Mouse (Mus musculus) limb, embryonic 10.5 days (tissue): Measurements from ENCODE around the gene Itpr2. TPM values are rescaled to one million over a fixed set of nuclear protein-coding genes. Genes with fewer than 3 reads are reported as not detected.

Experiments used
- DNase-seq: peaks from one replicate; pipeline ENCODE4 v3.0.0-alpha.2; 2017; ENCODE audit warnings: low spot score
- H3K27ac ChIP-seq: fragments of 300-500 bp; sonication (generic); 2 replicates; pipeline ENCODE4 v1.5.1; 2016; ENCODE audit warnings: mild to moderate bottlenecking
- H3K27me3 ChIP-seq: fragments of 300-500 bp; sonication (generic); 2 replicates; pipeline ENCODE4 v1.6.1; 2016; ENCODE audit warnings: low read depth, mild to moderate bottlenecking; ENCODE audit not compliant: poor library complexity, severe bottlenecking
- H3K36me3 ChIP-seq: fragments of 300-500 bp; sonication (generic); 2 replicates; pipeline ENCODE4 v1.6.1; 2016; ENCODE audit warnings: mild to moderate bottlenecking, moderate library complexity
- H3K4me1 ChIP-seq: fragments of 300-500 bp; sonication (generic); 2 replicates; pipeline ENCODE4 v1.6.1; 2016
- H3K4me3 ChIP-seq: fragments of 300-500 bp; sonication (generic); 2 replicates; pipeline ENCODE4 v1.5.1; 2016; ENCODE audit warnings: mild to moderate bottlenecking, moderate library complexity
- H3K9me3 ChIP-seq: fragments of 300-500 bp; sonication (generic); replicated peaks from 2 replicates; pipeline ENCODE4 v1.6.1; 2016; ENCODE audit warnings: mild to moderate bottlenecking
- WGBS: fragments of 180-500 bp; shearing (Covaris S2); methylation state at CpG from one replicate; pipeline ENCODE4 v1.1.7; 2016; 5-methylcytosine and 5-hydroxymethylcytosine counted together
- polyA plus RNA-seq: library from polyadenylated mRNA; unstranded; fragments of >200 nt; fragmentation: Nextera tagmentation; extraction: Ambion mirVana; gene quantifications from 2 replicates; pipeline ENCODE4 v1.2.1, GENCODE M21; 2016

Gene Itpr2
- polyA plus RNA-seq, 1 experiment from 2014 or later, result 3.7 TPM

DNA sequence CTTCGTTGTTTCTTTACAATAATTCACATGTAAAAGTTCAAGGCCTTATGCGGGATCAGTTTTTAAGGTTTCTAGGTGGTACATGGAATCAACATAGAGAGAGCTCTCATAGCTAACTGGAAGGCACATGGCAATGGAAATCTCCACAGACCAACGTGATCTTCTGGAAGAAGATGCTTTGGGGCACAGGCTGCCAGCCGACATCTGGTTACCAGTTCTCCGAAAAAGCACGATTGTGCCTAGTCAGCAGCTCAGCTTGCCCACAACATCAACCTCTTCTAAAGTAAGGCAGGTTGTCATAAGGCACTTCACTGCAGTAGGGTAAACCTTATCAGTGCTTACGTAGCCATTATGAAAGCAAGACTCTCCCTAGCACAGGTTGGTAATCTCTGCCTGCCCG lies 175.4 kb downstream of the Itpr2 start:
- 94% methylated on average over 8 of the region's 8 CpGs for WGBS
- no peaks in the 10 kb centered on the region for H3K36me3 ChIP-seq
- H3K4me1 ChIP-seq, result peaks cover 31% of the 10 kb centered on the region
- no peak overlapping the region for H3K27ac ChIP-seq
- no peaks in the 10 kb centered on the region for H3K9me3 ChIP-seq
- DNase-seq, result no peak
- H3K4me3 ChIP-seq, result no peak overlapping the region
- no peaks in the 10 kb centered on the region for H3K27me3 ChIP-seq

DNA sequence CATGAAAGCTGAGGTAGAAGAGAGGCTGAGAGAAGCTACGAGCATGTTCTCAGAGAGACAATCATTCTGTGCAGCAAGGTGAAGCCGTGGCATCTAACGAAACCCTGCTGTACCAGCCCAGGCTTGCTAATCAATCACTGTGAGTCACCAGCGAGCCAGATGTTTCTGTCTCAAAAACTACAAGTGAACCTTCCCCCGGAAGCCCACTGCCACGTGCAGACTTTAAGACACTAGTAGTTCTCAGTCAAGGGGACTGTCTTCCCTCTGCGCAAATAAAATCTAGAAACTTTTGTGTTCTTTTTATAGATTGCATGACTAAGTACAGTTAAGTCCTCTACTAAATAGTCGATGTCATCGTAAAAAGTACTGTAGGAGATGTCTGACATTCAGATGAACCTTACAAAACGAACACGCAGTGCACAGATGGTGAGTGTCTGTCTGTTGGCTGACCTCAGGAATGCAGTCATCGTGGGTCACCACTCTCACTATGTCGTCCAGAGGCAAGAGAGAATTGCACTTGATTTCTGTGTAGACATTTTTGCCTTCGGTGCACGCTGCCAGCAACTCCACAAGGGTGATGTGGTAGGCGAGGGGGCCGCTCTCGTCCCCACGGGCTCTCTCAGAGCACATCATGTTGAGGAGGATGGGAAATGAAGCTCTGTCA lies 177.3 kb downstream of the Itpr2 start:
- H3K4me1 ChIP-seq, result peaks cover 21% of the 10 kb centered on the region
- DNase-seq, result peak; percentile 42
- no peaks in the 10 kb centered on the region for H3K9me3 ChIP-seq
- H3K4me3 ChIP-seq, result no peak overlapping the region
- no peaks in the 10 kb centered on the region for H3K27me3 ChIP-seq
- H3K27ac ChIP-seq, result no peak overlapping the region
- no peaks in the 10 kb centered on the region for H3K36me3 ChIP-seq
- 58% methylated on average over 19 of the region's 19 CpGs for WGBS

DNA sequence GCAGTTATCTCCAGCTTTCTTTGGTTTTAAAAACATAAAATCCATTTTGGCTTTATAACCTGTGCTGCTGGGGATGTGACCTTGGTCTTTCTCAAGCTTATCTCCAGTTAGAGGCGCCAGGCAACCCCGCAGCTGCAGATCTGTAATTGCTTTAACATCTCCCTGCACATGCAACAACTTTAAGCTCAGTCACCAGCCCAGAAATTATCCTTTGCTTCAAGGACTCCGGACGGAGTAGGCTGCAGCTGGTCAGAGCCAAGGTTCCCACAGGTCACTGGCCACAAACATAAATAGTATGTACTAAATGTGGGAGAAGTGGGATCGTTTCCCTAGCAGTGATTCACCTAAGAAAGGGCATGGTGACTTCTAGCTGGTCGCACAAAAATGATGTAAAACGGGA lies 179.5 kb downstream of the Itpr2 start:
- H3K4me1 ChIP-seq, result peaks cover 24% of the 10 kb centered on the region
- no peaks in the 10 kb centered on the region for H3K9me3 ChIP-seq
- no peaks in the 10 kb centered on the region for H3K27me3 ChIP-seq
- 72% methylated on average over 7 of the region's 7 CpGs for WGBS
- no peak overlapping the region for H3K4me3 ChIP-seq
- H3K36me3 ChIP-seq, result no peaks in the 10 kb centered on the region
- H3K27ac ChIP-seq, result no peak overlapping the region
- DNase-seq, result no peak

DNA sequence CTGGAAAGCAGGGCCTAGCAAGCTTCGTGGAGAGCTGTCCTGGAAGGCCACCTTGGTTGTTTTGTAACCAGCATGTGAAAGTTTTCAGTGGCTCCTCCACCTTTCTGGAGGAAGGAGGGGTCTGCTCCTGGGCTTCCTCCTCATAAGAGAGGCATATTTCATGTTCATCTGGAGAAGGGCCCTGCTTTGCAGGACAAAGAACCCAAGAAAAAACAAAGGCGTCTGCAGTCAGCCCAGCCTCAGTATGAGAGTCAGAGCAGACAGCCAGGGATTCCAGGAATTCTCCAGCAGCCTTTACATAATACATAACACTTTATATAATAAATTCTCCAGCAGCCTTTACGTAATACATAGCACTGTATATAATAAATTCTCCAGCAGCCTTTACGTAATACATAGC lies 180.1 kb downstream of the Itpr2 start:
- H3K9me3 ChIP-seq, result no peaks in the 10 kb centered on the region
- peaks cover 30% of the 10 kb centered on the region for H3K4me1 ChIP-seq
- peak overlapping the region; percentile 42; the same call in 1 of the 2 replicates for H3K27ac ChIP-seq
- no peaks in the 10 kb centered on the region for H3K36me3 ChIP-seq
- DNase-seq, result no peak
- no peaks in the 10 kb centered on the region for H3K27me3 ChIP-seq
- no peak overlapping the region for H3K4me3 ChIP-seq
- WGBS, result 81% methylated on average over 4 of the region's 4 CpGs

DNA sequence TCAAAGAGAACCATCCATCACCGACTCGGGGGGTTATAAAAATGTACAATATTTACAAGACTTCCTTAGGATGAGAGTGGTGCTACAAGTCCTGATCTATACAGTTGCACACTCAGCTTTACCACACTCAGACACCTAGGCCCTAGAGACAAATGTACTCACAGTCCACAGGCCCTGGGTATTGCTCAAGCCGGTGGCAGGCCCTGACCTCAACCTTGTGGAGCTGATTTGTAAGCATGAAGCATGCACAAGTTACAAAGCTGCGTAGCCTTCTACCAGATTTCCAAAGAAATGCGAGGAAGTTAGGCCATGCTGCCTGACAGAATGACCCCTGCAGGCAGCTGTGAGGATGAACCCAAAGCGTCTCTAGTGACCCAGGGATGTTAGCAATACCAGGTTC lies 185.6 kb downstream of the Itpr2 start:
- no peaks in the 10 kb centered on the region for H3K9me3 ChIP-seq
- 80% methylated on average over 6 of the region's 6 CpGs for WGBS
- H3K4me3 ChIP-seq, result no peak overlapping the region

DNA sequence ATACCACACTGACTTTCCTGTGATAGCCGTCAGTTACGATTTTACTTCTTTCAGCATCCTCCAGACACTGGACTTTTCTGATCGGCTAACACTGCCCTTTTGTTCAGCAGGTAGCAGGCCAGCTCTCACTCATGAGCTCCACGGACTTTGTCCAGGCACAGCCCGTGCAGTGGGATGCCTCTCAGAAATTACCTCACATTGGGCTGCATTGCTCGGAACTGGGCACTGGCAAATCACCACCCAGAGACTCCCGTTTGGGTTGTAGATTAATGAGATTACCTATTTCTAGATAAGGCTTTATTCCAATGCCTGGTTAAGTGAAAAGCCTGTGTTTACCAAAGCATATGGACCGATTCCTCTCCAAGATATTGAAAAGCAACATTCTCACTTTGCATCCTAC lies 186.9 kb downstream of the Itpr2 start:
- Histone ChIP-seq H3K4me3 (no peak overlapping the region), H3K36me3 (no peaks in the 10 kb centered on the region), H3K9me3 (no peaks in the 10 kb centered on the region), H3K4me1 (peaks cover 24% of the 10 kb centered on the region), H3K27me3 (no peaks in the 10 kb centered on the region), H3K27ac (no peak overlapping the region)
- WGBS, result 94% methylated on average over 8 of the region's 8 CpGs
- no peak for DNase-seq

More for the DNA sequence above, 185.6 kb downstream of the Itpr2 start:
- no peaks in the 10 kb centered on the region for H3K27me3 ChIP-seq
- DNase-seq, result no peak
- H3K4me1 ChIP-seq, result peaks cover 22% of the 10 kb centered on the region
- H3K27ac ChIP-seq, result no peak overlapping the region
- no peaks in the 10 kb centered on the region for H3K36me3 ChIP-seq

DNA sequence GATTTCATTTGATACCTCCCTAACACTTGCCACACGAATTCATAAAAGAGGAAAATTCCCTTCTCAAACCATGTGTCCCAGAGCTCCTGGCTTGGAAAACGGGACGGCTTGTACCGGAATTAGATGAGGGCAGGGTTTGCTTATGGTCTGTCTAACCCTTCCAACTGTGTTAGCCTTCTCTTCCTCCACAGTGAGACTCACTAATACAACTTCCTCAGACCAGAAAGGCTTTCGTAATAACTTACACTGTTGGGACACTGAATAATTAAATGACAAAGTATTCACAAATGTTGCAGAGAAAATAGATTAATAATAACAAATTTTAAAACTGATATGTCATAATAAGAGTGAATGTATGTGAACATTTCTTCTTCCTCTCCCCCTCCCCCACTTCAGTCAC lies 187.7 kb downstream of the Itpr2 start:
- Histone ChIP-seq H3K36me3 (no peaks in the 10 kb centered on the region), H3K27ac (no peak overlapping the region)
- 92% methylated on average over 5 of the region's 5 CpGs for WGBS

DNA sequence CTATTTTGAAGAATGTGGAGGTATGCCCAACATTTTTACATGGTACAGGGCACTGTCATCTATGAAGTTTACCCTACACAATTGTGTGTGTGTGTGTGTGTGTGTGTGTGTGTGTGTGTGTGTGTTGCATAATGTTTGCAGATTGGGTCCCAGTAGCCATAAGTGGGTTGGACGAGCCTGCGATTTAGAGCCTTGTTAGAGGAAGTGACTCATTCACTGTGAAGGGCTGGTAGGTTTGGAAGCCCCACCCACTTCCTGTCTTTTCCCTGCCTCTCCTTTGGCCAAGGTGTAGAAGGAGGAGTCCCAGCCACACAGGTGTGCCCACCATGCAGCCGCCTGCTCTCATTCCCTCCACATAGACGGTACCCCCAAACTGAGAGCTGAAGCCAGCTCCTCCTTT lies 188.6 kb downstream of the Itpr2 start:
- peaks cover 24% of the 10 kb centered on the region for H3K4me1 ChIP-seq
- 92% methylated on average over 4 of the region's 4 CpGs for WGBS

More for the DNA sequence above, 187.7 kb downstream of the Itpr2 start:
- DNase-seq, result no peak
- Histone ChIP-seq H3K9me3 (no peaks in the 10 kb centered on the region), H3K27me3 (no peaks in the 10 kb centered on the region), H3K4me3 (no peak overlapping the region), H3K4me1 (peaks cover 24% of the 10 kb centered on the region)

DNA sequence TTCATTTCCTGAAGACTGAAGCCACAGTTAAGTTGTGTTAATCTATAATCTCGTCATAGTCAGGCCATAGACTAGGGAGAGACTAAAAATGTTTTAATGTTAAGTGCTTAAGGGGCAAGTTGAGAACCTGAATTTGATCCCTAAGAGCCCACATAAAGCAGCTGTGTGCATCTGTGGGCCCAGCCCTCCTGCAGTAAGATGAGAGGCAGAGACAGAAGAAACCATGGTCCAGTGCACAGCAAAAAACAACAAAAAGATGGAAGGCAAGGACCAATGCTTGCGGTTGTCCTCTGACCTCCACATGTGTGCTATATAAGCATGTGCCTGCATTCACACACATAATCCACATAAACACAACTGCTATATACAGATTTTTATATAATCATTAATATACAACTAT lies 191.8 kb downstream of the Itpr2 start:
- H3K36me3 ChIP-seq, result no peaks in the 10 kb centered on the region
- H3K9me3 ChIP-seq, result no peaks in the 10 kb centered on the region
- peaks cover 10% of the 10 kb centered on the region; the same call in 1 of the 2 replicates for H3K4me1 ChIP-seq
- 89% methylated on average over 2 of the region's 2 CpGs for WGBS
- no peak overlapping the region for H3K4me3 ChIP-seq
- DNase-seq, result no peak
- no peak overlapping the region for H3K27ac ChIP-seq
- H3K27me3 ChIP-seq, result no peaks in the 10 kb centered on the region

More for the DNA sequence above, 188.6 kb downstream of the Itpr2 start:
- Histone ChIP-seq H3K4me3 (no peak overlapping the region), H3K27me3 (no peaks in the 10 kb centered on the region), H3K36me3 (no peaks in the 10 kb centered on the region), H3K9me3 (no peaks in the 10 kb centered on the region), H3K27ac (no peak overlapping the region)
- no peak for DNase-seq

DNA sequence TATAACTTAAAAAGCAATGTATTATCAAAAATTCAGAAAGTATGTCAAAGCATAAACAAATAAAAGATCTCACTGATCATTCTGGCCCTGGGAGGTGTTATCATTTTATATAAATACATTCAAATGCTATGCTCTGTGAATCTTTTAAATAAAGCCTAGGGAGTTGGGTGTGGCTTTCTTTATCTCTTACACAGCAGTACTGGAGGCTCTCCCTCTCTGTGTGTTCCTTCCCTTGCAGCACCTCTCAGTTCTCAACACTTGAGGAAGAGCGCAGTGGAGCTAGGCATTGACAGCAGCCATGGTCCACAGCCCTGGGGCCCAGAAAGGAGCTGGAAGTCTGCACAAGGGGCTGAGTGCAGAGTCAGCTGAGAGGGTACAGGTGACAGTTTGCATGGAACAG lies 192.7 kb downstream of the Itpr2 start:
- no peaks in the 10 kb centered on the region for H3K9me3 ChIP-seq
- H3K4me1 ChIP-seq, result peaks cover 10% of the 10 kb centered on the region; the same call in 1 of the 2 replicates
- no peaks in the 10 kb centered on the region for H3K36me3 ChIP-seq
- WGBS, result 89% methylated on average over 1 of the region's 1 CpGs
- H3K27me3 ChIP-seq, result no peaks in the 10 kb centered on the region
- no peak for DNase-seq
- no peak overlapping the region for H3K4me3 ChIP-seq
- H3K27ac ChIP-seq, result no peak overlapping the region

DNA sequence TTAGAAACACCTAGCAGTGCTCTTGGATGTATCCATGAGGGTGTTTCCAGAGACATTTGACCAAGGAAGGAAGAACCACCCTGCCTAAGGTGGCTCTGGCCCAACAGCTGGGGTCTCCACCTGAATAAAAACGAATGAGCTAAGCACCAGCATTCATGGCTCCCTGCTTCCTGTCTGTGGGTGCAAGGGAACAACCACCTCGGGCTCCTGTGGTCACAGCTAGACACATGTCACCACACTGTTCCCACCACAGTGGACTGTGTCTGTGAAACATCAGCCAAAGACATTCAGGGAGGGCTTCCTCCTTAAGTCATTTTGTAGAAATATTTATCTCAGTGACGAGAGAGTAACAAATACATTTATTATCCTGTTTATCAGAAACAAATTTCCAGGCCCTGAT lies 196.0 kb downstream of the Itpr2 start:
- no peak overlapping the region for H3K27ac ChIP-seq
- H3K9me3 ChIP-seq, result no peaks in the 10 kb centered on the region
- WGBS, result 85% methylated on average over 3 of the region's 3 CpGs
- H3K4me3 ChIP-seq, result no peak overlapping the region
- H3K36me3 ChIP-seq, result no peaks in the 10 kb centered on the region
- no peaks in the 10 kb centered on the region for H3K27me3 ChIP-seq
- H3K4me1 ChIP-seq, result 0 out of 2 replicates have a peak, but pooled peaks cover 4% of the 10 kb centered on the region
- no peak for DNase-seq

DNA sequence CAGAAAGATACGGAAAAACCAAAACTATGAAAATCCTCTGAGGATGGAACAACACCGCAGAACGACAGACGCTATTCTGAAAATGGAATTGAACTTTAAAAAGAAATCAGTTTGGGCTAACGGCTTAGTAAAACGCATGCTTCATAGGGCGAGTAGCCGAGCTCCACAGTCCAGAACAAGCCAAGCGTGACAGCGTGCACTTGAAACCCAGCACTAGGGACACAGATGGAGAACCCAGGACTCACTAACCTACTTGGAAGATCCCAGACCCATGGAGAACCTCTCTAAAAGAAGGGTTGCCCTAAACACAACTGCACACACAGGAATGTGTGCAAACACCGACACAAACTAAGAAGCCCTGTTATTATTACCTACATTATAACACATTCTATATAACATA lies 197.9 kb downstream of the Itpr2 start:
- 95% methylated on average over 11 of the region's 11 CpGs for WGBS
- no peak for DNase-seq
- no peaks in the 10 kb centered on the region for H3K36me3 ChIP-seq
- no peaks in the 10 kb centered on the region for H3K9me3 ChIP-seq
- H3K27me3 ChIP-seq, result no peaks in the 10 kb centered on the region
- H3K4me3 ChIP-seq, result no peak overlapping the region
- H3K4me1 ChIP-seq, result 0 out of 2 replicates have a peak, but pooled peaks cover 6% of the 10 kb centered on the region
- no peak overlapping the region for H3K27ac ChIP-seq

DNA sequence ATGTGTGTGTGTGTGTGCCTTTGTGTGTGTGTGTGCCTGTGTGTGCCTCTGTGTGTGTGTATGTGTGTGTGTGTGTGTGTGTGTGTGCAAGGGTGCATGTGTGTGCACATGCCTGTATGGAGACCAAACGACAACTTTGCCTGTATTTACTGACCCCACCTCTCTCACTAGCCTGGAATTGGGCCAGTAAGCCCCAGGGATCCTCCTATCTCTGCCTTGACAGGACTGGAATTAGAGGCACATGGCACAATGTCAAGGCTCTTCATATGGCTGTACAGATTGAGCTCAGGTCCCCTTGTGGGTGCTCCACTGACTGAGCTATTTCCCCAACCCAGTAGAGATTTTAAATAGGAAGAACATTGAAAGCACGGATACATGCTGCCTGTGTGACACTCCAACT lies 198.7 kb downstream of the Itpr2 start:
- Histone ChIP-seq H3K27ac (no peak overlapping the region), H3K36me3 (no peaks in the 10 kb centered on the region), H3K9me3 (no peaks in the 10 kb centered on the region), H3K4me3 (no peak overlapping the region), H3K27me3 (no peaks in the 10 kb centered on the region), H3K4me1 (0 out of 2 replicates have a peak, but pooled peaks cover 6% of the 10 kb centered on the region)
- no peak for DNase-seq
- 87% methylated on average over 2 of the region's 2 CpGs for WGBS
